Mouse (Mus musculus): ENCODE measurements at regions not wholly inside any gene's neighbourhood (a gene's known extent, or its start where the extent isn't known, plus 50 kb on each side); places are given as distances from the start of the nearest gene placed in this dataset.

GRCm38 (mm10) chr13:51975330-51975729, 128.9 kb downstream of the Gadd45g start:
- DNase-seq: peak in 1 of 2 experiments; percentile 38

DNA sequence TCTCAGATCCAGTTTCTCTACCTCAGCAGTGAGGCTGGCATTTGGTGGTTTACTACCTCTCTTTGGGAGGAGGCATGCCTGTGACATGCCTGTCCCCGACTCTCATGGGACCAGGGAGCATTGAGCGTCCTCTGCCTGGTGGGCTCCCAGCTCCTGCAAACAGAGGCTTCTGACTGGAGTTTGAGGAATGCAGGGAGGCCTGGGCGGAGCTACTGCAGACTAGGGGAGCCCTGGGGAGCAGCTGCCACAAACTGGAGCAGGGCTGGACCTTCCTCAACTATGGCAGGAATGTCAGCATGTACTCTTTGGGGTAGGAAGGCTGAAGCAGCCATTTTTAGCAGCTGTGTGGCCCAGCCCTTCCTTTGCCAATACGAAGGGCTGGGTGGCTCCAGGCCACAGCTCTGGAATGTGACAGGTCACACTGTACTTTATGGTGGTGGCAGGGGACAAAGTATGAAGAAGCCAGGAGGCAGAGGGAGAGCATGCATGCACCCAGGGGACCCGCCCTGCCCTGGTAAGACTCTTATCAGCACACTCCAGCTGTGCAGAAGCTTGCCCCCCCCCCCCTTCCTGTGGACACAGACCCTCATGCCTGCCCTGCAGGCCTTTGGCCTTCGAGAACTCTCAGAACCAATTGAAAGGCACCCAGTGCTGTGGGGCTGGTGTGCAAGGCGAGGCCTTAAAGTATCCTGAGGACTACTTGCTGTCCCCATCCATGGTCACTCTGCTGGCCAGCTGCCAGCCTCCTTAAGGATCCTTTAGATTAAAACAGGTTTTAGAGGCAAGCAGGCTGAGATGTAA, 129.5 kb downstream of the Gadd45g start:
- DNase-seq: peak; percentile 70 to 76

- DNase-seq: no peak
These were observed 130.2 kb downstream of the Gadd45g start for GRCm38 (mm10) chr13:51976620-51977214.

DNA sequence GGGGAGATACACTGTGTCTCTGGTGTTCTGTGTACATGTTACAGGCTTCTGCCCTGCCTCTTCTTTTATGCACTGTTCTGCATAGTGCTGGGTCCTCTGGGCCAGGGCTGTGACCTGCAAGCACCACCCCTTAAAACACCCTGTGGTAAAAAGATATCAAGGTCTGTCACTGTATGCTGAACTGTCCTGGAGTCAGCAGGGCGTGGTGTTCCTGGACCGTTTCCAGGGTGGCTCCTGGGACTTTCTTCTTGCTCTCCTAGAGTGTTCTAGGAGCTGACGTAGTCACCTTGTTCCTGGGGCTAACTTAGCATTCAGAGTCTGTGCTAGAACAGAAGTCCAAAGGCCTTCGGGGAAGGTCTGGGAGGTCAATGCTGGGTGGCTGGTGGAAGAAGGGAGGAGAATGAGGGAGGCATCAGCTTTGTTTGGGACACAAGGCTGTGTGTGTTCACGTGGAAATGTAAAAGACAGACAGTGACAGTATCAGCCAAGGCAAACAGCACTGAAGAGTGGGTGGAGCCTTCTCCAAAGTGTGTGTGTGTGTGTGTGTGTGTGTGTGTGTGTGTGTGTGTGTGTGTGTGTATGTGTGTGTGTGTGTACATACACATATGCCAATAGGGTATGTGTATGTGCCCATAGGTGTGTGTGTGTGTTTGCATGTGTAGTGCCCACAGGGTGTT, 133.0 kb downstream of the Gadd45g start:
- DNase-seq: peak; percentile 93 to 94

GRCm38 (mm10) chr13:51980344-51980743, 133.9 kb downstream of the Gadd45g start:
- no peak for DNase-seq

DNA sequence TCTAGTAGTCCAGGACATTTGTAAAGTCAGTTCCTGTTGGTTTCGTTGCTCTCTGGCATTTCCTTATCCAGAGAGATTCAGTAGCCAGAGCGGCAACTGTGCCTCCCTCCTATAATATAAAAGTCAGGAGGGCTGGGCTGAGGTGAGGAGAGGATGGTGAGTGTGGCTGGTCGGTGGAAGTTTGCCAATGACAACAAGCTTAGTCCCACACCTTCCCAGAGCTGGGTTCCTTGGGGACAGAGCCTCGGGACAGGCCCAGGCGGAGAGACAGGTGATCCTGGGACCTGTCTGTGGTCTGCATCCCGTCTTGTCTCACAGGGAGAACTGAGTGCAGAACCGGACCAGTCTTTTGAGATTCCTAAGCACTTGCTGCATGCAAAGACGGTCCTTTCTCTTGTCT, 136.5 kb downstream of the Gadd45g start:
- DNase-seq: no peak

DNA sequence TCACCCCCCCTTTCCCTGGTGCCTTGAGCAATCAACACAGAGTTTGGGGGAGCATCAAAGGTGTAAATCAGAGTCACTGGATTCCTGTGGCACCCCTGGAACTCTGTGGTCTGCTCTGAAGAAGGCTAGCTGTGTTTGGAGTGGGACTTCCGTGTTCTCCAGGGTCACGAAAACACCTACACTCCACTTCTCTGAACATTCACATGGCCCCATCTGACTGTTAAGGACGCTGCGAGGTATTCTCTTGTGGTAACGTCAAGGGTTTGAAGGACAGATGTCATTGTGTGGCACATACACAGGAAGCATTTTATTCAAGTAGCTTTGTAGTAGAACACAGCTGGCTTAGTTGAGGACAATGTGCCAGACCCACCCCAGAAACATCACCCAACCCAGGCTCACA, 137.1 kb downstream of the Gadd45g start:
- no peak for DNase-seq

DNA sequence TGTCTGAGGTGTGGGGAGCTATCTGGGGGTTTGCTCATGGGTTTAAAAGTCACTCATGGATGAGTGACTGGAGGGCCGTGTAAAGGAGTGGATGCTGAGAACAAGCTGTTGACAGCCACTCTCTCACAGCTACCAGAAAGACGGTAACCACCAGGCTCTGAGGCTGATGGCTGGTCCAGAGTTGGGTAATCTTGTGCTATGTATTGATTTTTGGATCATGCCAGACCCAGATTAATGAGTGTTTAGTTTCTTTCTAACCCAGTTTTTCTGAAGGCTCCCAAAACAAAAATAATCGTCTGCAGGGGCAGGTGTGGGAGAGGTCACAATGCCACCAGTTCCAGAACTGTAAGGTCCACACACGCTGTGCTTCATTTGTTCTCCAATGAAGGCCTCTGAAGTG, 144.9 kb downstream of the Gadd45g start:
- DNase-seq: no peak

GRCm38 (mm10) chr13:51992878-51993277, 146.4 kb downstream of the Gadd45g start:
- no peak for DNase-seq

GRCm38 (mm10) chr13:51996163-51996562, 149.7 kb downstream of the Gadd45g start:
- DNase-seq: no peak

- no peak for DNase-seq
These were observed 152.1 kb downstream of the Gadd45g start for GRCm38 (mm10) chr13:51998542-51998941.

DNA sequence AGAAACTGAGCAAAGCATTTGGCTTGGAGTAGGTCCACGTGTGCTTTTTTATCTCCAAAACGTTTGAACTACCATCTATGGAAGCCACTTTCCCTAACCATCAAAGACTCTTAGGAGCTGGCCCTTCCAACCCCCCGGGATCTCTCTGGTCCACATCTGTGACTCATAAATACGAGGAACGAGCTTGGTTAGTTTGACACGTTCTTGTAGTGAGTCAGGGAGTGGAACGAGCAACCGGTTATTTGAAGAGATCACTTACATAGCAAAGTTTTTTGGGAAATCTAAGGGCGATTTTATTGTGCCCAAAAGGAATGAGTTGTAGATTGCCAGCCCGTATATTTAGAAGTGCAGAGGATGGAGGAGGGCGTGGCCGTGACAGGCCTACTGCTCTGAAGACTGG, 155.3 kb downstream of the Gadd45g start:
- no peak for DNase-seq

- DNase-seq: no peak
These were observed 157.6 kb downstream of the Gadd45g start for GRCm38 (mm10) chr13:52003946-52004539.

DNA sequence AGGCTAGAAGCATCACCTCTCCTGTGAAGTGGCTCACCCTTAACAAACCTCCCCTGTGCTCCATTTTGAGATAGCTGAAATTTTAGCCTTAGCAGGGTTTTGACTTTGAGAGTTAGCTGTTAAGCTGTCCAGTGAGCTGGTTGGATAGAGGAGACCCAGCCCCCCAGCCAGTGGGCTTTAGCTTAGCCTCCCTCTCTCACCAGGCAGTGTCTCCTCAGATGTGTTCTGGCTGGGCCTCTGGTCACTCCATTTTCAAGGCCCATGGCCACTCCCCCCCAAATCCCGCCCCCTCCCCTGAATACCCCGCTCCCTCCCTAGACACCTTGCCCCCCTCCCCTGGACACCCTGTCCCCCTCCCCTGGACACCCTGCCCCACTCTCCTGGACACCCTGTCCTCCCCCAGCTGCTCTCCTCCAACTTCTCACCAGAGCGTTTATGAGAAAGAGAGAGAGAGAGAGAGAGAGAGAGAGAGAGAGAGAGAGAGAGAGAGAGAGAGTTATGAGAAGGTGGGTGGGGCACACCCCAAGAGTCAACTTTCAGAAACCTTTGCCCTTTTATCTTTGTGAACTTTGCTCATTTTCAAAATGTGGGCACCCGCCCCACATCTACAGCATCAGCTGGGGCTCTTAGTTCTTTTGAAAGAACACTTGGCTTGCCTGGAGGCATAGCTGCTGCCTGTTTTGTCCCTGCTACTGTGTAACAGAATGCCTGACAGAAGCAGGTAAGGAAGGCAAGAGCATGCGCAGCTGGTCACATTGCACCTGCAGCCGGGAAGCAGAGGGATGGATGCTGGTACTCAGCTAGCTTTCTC, 161.3 kb downstream of the Gadd45g start:
- DNase-seq: no peak

DNA sequence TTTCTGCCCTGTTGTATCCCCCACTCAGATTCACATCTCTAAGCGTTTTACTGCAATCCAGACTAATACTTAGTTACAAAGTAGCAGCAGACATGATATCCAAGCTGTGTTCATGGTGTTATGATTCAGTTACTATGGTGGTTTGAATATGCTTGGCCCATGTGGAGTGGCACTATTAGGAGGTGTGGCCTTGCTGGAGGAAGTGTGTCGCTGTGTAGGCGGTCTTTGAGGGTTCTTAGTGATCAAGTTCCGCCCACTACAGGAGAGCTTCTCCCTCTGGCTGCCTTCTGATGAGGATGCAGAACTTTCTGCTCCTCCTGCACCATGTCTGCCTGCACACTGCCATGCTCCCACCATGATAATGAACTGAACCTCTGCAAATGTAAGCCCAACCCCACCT, 162.8 kb downstream of the Gadd45g start:
- no peak for DNase-seq

GRCm38 (mm10) chr13:52009766-52010165, 163.3 kb downstream of the Gadd45g start:
- DNase-seq: no peak

- no peak for DNase-seq
These were observed 164.5 kb downstream of the Gadd45g start for GRCm38 (mm10) chr13:52011001-52011400.

GRCm38 (mm10) chr13:52013182-52013581, 166.7 kb downstream of the Gadd45g start:
- no peak for DNase-seq

DNA sequence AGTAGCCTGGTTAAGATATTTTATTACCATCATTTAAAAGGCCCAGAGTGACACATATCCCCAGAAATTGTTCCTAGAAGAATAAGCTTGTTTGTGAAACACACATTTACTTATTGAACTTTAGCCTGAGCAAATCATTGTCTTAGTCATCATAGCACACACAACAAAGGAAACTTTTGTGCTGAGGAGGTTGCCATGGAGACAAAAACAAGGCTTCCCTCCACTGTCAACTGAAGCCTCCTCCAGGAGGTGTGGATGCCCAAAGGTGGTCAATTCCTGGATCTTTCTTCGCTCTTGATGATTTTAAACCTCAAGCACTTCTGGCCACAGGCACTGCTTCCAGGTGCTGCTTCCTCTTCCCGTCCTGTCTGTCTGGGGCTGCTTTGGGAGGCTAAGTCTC, 167.3 kb downstream of the Gadd45g start:
- no peak for DNase-seq

DNA sequence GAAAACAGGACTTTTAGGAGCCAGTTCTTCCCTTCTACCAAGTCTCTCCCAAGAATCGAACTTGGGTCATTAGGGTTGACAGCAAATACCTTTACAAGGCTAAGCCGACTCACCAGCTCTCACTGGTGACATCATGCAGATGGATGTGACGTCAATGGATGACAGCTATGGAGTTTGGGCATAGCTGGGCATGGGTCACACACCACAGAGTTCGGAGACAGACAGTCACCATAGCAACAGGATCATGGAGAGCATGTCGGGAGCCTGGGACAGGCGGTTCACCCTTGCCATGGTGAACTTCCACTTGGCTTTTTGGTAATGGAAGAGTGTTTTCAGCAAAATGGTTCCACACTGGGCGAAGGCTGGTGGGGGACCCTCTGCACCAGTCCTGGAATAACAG, 168.1 kb downstream of the Gadd45g start:
- no peak for DNase-seq

DNA sequence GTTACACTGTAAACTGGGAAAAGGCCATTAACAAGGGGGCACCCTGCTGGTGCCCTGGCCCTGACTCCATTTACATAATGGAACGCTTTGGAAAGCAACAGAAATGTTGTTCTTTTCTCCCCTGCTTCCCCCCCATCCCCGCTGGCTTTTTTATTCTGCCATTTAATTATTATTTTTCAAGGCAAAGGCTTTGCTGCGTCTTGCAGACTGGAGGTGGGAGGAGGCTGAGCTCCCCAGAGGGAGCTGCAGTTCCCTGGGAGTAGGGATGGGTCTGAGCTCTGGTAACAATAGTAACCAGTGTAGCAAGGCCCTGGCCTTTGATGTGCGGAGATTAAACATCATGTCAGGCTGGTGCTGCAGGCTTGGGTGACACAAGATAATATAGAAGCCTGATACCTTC, 168.6 kb downstream of the Gadd45g start:
- DNase-seq: no peak

DNA sequence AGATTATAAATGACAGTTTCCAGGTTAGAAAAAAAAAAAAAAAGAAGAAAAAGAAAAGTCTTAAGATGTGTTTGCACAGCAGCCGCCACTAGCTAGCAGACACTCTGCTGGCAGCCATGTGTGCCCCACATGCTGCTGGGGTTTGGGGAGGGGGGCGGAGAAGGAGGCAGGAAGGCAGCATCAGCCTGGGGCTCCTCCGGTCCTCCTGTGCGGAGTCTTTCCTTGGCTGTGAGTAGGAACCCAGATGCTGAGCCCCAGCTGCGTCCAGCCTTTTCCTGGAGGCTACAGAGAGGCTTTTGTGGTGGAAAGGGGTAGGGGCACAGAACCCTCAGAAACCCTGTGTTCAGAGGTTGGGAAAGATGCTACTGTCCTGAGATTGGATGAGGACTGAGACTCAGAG, 169.0 kb downstream of the Gadd45g start:
- no peak for DNase-seq
